Mouse (Mus musculus) hindbrain, embryonic 16.5 days (tissue): Measurements from ENCODE around the gene Gm17409. TPM values are rescaled to one million over a fixed set of nuclear protein-coding genes. Genes with fewer than 3 reads are reported as not detected.

Experiments
- ATAC-seq: fragments of 200-750 bp; cut with Nextera tagmentation; 2 replicates; pipeline ENCODE4 v1.8.0; 2017; ENCODE audit warnings: moderate TSS enrichment, moderate library complexity
- H3K27ac ChIP-seq: fragments of 300-500 bp; sonication (generic); 2 replicates; pipeline ENCODE4 v1.5.1; 2014; ENCODE audit warnings: low read depth, mild to moderate bottlenecking, control low read depth, low read length, moderate library complexity
- H3K27me3 ChIP-seq: fragments of 300-500 bp; sonication (generic); replicated peaks from 2 replicates; pipeline ENCODE4 v1.6.1; 2014; ENCODE audit warnings: low read length; ENCODE audit not compliant: control insufficient read depth, insufficient read depth
- H3K36me3 ChIP-seq: fragments of 300-500 bp; sonication (generic); 2 replicates; pipeline ENCODE4 v1.6.1; 2014; ENCODE audit warnings: mild to moderate bottlenecking, low read length, moderate library complexity, mixed read lengths; ENCODE audit not compliant: control insufficient read depth, insufficient read depth
- H3K4me1 ChIP-seq: fragments of 300-500 bp; sonication (generic); 2 replicates; pipeline ENCODE4 v1.6.1; 2014; ENCODE audit warnings: low read depth, low read length; ENCODE audit not compliant: control insufficient read depth, insufficient read depth
- H3K4me2 ChIP-seq: fragments of 300-500 bp; sonication (generic); 2 replicates; pipeline ENCODE4 v1.6.1; 2014; ENCODE audit warnings: mild to moderate bottlenecking, low read length, control low read depth, moderate library complexity
- H3K4me3 ChIP-seq: fragments of 300-500 bp; sonication (generic); 2 replicates; pipeline ENCODE4 v1.5.1; 2014; ENCODE audit warnings: mild to moderate bottlenecking, low read length, control low read depth, moderate library complexity
- H3K9ac ChIP-seq: fragments of 300-500 bp; sonication (generic); 2 replicates; pipeline ENCODE4 v1.6.1; 2014; ENCODE audit warnings: low read depth, mild to moderate bottlenecking, control low read depth, low read length, moderate library complexity
- H3K9me3 ChIP-seq: fragments of 300-500 bp; sonication (generic); 2 replicates; pipeline ENCODE4 v1.6.1; 2014; ENCODE audit warnings: mild to moderate bottlenecking, low read length, moderate library complexity; ENCODE audit not compliant: control insufficient read depth
- WGBS: fragments of 180-500 bp; shearing (Covaris S2); extraction: QIAGEN DNeasy Blood & Tissue Kit; methylation state at CpG from one replicate; pipeline ENCODE4 v1.1.7; 2014; 5-methylcytosine and 5-hydroxymethylcytosine counted together
- polyA plus RNA-seq: library from polyadenylated mRNA; unstranded; fragments of >200 nt; fragmentation: Nextera tagmentation; extraction: Ambion mirVana; gene quantifications from 2 replicates; pipeline ENCODE4 v1.2.1, GENCODE M21; 2015

The Gm17409 gene
- polyA plus RNA-seq, 1 experiment from 2014 or later: not detected

DNA sequence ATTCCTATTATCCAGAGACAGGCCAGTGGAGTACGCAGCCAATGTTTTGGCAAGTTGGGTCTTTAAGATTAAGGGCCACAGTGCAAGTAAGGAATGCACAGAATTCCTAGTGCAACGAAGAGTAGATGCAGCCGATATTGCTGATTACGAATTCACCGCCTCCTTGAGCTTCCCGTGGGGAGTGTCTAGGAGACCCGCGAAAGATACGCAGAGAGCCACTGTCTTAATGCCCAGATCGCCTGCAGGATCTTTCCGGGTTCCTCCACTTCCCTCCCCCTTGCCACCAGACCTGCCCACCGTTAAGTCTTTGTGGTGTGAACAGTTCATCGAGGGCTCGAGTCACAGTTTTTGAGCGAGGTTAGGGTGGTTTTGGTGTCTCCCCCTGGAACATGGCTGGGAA is 22.9 kb upstream of the Gm17409 start:
- Histone ChIP-seq H3K27me3 (no peaks in the 10 kb centered on the region), H3K9ac (no peak overlapping the region), H3K4me3 (no peak overlapping the region), H3K4me1 (no peaks in the 10 kb centered on the region), H3K4me2 (no peak overlapping the region), H3K9me3 (no peaks in the 10 kb centered on the region), H3K36me3 (peaks cover 18% of the 10 kb centered on the region), H3K27ac (no peak overlapping the region)
- ATAC-seq: no peak
- 97% methylated on average over 15 of the region's 15 CpGs for WGBS

DNA sequence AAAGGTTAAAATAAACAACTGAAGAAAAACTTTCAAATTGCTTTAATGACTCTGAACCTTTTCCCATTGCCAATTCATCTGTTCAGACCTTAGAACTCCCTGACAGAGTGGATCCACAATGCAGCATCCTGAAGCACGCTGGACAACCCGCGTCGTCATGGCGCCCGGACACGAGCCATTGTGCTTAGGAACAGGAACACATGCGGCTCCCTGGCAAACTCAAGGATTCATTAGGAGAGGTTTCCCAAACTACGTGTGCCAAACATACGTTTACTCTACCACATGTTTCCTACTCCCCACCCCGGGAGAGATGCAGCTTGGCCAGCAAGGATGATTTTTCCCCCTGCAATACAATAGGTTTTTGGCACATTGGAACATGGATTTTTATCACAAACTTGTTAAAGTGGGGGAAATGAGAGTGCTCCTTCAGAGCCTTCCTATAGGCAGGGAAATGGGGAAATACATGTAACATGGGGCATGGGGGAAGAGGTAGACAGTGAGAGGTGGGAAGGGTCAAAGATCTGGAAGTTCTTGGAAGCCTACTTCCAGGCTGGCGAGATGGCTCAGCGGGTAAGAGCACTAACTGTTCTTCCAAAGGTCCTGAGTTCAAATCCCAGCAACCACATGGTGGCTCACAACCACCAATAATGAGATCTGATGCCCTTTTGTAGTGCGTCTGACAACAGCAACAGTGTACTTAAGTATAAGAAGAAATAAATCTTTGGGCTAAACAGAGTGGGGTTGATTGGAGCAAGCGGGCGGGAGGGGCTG is 15.6 kb upstream of the Gm17409 start:
- Histone ChIP-seq H3K27ac (no peak overlapping the region), H3K36me3 (peaks cover 12% of the 10 kb centered on the region), H3K9ac (no peak overlapping the region), H3K9me3 (0 out of 2 replicates have a peak, but pooled peaks cover 2% of the 10 kb centered on the region), H3K4me2 (no peak overlapping the region), H3K27me3 (no peaks in the 10 kb centered on the region), H3K4me3 (no peak overlapping the region), H3K4me1 (no peaks in the 10 kb centered on the region)
- ATAC-seq: 0 out of 2 replicates have a peak, but pooled peaks have one; percentile 59
- 71% methylated on average over 16 of the region's 16 CpGs for WGBS

DNA sequence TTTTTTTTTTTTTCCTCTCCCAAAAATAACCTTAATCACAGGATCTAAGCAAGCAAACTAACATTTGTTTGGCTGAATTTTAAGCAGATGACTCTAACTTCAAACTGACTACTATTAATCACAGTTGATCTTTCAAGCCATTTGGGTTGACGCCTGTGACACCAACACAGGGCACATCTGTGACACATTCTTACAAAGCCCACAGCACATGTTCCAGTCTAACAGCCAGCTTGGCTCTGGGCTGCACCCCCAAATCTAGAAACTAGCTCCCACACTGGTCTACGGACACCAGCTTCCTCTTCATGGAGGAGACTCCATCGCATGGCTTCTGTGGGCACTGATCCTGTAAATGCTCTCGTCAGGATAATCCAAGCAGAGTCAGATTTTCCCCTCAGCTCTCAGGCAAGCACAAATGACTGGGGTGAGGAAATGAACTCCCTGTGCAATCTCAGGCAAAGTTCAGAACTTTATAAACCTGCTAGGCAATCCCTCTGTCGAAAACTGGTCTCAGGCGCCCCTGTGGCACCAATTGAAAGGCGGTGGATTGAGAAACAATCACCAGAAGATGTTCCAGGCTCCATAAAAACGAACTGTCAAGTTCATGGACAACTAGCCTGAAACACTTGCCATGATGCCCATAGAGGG is 13.0 kb upstream of the Gm17409 start:
- H3K4me1 ChIP-seq: no peaks in the 10 kb centered on the region
- H3K27ac ChIP-seq: no peak overlapping the region
- no peak overlapping the region for H3K9ac ChIP-seq
- no peaks in the 10 kb centered on the region for H3K27me3 ChIP-seq
- H3K9me3 ChIP-seq: 0 out of 2 replicates have a peak, but pooled peaks cover 2% of the 10 kb centered on the region
- H3K4me3 ChIP-seq: no peak overlapping the region
- peaks cover 19% of the 10 kb centered on the region for H3K36me3 ChIP-seq
- 94% methylated on average over 8 of the region's 8 CpGs for WGBS
- ATAC-seq: no peak
- no peak overlapping the region for H3K4me2 ChIP-seq

DNA sequence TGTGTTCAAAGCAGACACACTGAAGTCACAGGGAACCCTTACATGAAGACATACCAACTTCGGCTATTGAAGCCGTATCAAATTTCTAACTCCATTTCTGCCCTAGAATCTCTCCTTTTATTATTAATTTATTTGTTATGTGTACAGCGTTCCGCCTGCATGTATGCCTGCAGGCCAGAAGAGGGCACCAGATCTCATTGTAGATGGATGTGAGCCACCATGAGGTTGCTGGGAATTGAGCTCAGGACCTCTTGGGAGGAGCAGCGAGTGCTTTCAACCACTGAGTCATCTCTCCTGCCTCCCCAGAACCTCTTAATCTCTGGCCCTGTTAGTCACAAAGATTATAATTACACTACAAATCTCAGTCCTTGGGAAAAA is 12.4 kb upstream of the Gm17409 start:
- H3K36me3 ChIP-seq: peaks cover 19% of the 10 kb centered on the region
- no peak overlapping the region for H3K4me3 ChIP-seq
- H3K9ac ChIP-seq: no peak overlapping the region
- 0 out of 2 replicates have a peak, but pooled peaks cover 2% of the 10 kb centered on the region for H3K9me3 ChIP-seq
- H3K27ac ChIP-seq: no peak overlapping the region
- ATAC-seq: no peak
- 95% methylated on average over 5 of the region's 5 CpGs for WGBS
- H3K27me3 ChIP-seq: no peaks in the 10 kb centered on the region
- no peaks in the 10 kb centered on the region for H3K4me1 ChIP-seq
- no peak overlapping the region for H3K4me2 ChIP-seq

DNA sequence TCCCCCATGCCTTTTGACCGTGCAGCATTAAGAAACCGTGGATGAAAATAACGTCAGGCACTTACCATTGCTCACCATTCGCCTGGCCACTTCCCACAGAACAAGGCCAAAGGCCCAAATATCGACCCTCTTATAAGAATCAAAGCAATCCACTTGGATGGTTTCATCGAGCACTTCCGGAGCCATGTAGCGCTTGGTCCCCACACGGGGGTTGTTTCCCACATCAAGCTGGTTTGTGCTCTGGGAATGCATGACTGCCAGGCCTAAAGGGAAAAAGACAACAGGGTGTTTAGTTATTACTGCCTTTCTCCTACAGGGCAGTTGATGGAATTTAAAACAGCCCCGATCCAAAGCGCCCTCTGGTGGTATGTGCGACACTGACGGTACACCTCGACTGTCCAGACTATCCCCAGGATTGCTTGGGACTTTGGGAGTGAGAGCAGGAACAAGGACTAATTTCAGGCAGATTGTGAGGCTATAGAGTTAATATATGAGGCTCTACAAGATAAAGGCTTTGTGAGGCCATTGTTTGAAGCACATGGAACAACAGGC is 11.0 kb upstream of the Gm17409 start:
- H3K4me1 ChIP-seq: no peaks in the 10 kb centered on the region
- 80% methylated on average over 14 of the region's 14 CpGs for WGBS
- no peak overlapping the region for H3K9ac ChIP-seq
- H3K27ac ChIP-seq: no peak overlapping the region
- ATAC-seq: no peak
- H3K36me3 ChIP-seq: peaks cover 22% of the 10 kb centered on the region
- no peak overlapping the region for H3K4me3 ChIP-seq
- no peak overlapping the region for H3K4me2 ChIP-seq
- 0 out of 2 replicates have a peak, but pooled peaks cover 2% of the 10 kb centered on the region for H3K9me3 ChIP-seq
- H3K27me3 ChIP-seq: no peaks in the 10 kb centered on the region

DNA sequence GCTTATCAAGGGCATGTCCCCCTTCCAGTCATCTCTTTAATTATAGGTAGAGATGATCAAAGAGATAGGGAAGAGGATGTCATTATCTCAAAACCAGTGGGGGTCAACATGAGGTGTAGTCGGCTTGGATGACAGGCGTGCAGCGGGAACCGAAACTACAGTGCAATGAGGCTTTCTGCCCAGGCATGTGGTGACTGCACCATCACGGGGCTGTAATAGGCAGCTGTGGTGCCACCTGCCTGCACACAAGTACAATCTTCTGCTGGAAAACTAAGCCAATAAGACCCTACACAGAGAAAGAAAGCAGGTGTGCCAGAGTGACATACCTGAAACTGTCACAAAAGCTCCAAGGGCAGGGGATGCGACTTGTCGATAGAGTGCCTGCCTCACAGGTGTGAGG is 374 bp downstream of the Gm17409 start:
- no peak overlapping the region for H3K27ac ChIP-seq
- H3K4me2 ChIP-seq: no peak overlapping the region
- H3K27me3 ChIP-seq: no peaks in the 10 kb centered on the region
- H3K9me3 ChIP-seq: no peaks in the 10 kb centered on the region
- no peak overlapping the region for H3K9ac ChIP-seq
- H3K4me3 ChIP-seq: no peak overlapping the region
- WGBS: 95% methylated on average over 7 of the region's 7 CpGs
- peaks cover 27% of the 10 kb centered on the region for H3K36me3 ChIP-seq
- ATAC-seq: no peak
- no peaks in the 10 kb centered on the region for H3K4me1 ChIP-seq

DNA sequence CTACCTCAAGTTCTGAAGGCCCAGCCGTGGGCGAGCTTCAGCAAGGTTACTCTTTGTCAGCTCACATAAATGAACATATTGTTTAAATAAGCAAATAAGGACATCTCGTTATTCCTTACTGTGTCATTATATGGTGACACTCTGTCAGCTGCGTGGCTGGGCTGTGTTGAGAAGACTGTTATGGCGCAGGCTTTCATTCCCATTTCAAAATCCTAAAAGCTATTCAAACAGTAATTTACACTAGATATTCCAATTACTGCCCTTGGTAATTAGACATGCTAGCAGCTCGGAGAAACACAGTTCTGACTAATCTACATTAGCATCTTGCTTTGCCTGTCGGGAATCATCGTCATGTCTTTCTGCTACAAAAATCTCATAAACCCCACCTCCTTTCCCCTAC is 5.7 kb downstream of the Gm17409 start:
- Histone ChIP-seq H3K4me3 (no peak overlapping the region), H3K36me3 (peaks cover 3% of the 10 kb centered on the region; the same call in 1 of the 2 replicates), H3K27me3 (no peaks in the 10 kb centered on the region), H3K4me2 (no peak overlapping the region), H3K9me3 (no peaks in the 10 kb centered on the region), H3K27ac (no peak overlapping the region), H3K4me1 (no peaks in the 10 kb centered on the region), H3K9ac (no peak overlapping the region)
- WGBS: 73% methylated on average over 8 of the region's 8 CpGs
- ATAC-seq: no peak

DNA sequence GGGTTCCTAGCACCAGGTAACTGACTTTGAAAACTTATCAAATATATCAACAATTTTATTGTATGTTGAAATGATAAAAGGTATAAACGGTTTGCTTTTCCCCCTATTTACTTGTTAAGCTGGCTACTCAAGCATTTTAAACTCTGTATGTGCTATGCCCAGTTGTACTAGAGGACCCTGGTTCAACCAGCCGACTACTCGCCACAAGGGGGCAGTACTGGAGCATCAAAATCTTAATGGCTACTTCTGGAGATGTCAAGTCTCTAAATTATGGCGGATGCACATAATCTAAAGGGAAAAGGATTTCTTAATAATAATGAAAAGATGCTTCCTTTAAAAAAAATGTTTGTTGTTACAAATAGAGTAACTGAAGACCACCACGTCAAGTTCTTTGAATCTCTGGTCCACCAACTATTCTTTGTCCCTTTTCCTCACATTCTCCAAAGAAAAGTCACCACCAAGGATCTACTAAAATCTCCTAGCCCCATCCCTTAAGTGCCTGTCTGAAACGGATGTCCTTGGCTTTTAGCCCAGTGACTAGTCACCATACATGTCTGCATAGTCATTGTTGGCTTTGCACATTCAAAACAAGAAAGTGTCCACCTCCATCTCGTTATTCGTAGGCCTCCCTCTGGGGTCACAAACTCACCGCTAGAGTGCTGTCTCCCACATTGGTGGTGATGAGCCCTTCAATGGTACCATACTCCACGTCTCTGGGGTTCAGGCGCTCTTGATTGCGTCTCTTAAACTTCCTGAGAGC is 7.2 kb downstream of the Gm17409 start:
- no peak overlapping the region for H3K4me2 ChIP-seq
- ATAC-seq: peak; percentile 74; the same call in 1 of the 2 replicates
- H3K4me3 ChIP-seq: no peak overlapping the region
- WGBS: 67% methylated on average over 12 of the region's 12 CpGs
- no peaks in the 10 kb centered on the region for H3K27me3 ChIP-seq
- no peak overlapping the region for H3K9ac ChIP-seq
- H3K27ac ChIP-seq: no peak overlapping the region
- no peaks in the 10 kb centered on the region for H3K9me3 ChIP-seq
- H3K36me3 ChIP-seq: peaks cover 3% of the 10 kb centered on the region; the same call in 1 of the 2 replicates
- no peaks in the 10 kb centered on the region for H3K4me1 ChIP-seq

DNA sequence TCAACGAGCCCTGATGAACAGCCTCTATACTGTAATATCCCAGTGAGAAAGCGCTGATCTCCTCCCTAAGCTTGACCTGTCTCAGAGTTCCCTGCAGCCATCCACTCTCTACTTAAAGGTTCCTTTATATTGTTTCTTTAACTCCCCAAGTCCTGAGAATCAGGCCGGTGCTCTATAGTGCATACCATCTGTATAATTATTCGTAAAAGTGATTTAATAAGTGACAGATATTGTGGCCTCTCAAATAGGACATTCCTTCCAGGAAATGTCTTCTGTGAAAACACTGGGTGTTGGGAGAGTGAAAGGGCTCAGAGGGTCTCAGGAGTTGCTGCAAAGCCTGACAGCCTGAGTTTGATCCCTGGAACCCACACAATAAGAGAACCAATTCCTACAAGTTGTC is 8.2 kb downstream of the Gm17409 start:
- Histone ChIP-seq H3K4me3 (no peak overlapping the region), H3K36me3 (peaks cover 3% of the 10 kb centered on the region; the same call in 1 of the 2 replicates), H3K9ac (no peak overlapping the region), H3K27me3 (no peaks in the 10 kb centered on the region), H3K4me1 (no peaks in the 10 kb centered on the region), H3K9me3 (no peaks in the 10 kb centered on the region), H3K27ac (no peak overlapping the region), H3K4me2 (no peak overlapping the region)
- 91% methylated on average over 4 of the region's 4 CpGs for WGBS
- ATAC-seq: no peak
